Mouse (Mus musculus) midbrain, embryonic 14.5 days (tissue): Measurements from ENCODE around the gene Emilin3. TPM values are rescaled to one million over a fixed set of nuclear protein-coding genes. Genes with fewer than 3 reads are reported as not detected.

Source experiments
- ATAC-seq: fragments of 200-750 bp; cut with Nextera tagmentation; 2 replicates; pipeline ENCODE4 v1.8.0; 2017; ENCODE audit warnings: moderate number of reproducible peaks, moderate library complexity; ENCODE audit not compliant: low FRiP score, low TSS enrichment
- DNase-seq: peaks from one replicate; pipeline ENCODE4 v3.0.0-alpha.2; 2015
- H3K27ac ChIP-seq: fragments of 300-500 bp; sonication (generic); replicated peaks from 2 replicates; pipeline ENCODE4 v1.5.1; 2014; ENCODE audit warnings: mild to moderate bottlenecking, low read depth, low read length, moderate library complexity
- H3K27me3 ChIP-seq: fragments of 300-500 bp; sonication (generic); 2 replicates; pipeline ENCODE4 v1.6.1; 2014; ENCODE audit warnings: low read length, control low read depth, mixed read lengths; ENCODE audit not compliant: control insufficient read depth, insufficient read depth
- H3K36me3 ChIP-seq: fragments of 300-500 bp; sonication (generic); 2 replicates; pipeline ENCODE4 v1.6.1; 2014; ENCODE audit warnings: low read length, control low read depth; ENCODE audit not compliant: control insufficient read depth, insufficient read depth
- H3K4me1 ChIP-seq: fragments of 300-500 bp; sonication (generic); 2 replicates; pipeline ENCODE4 v1.6.1; 2014; ENCODE audit warnings: mild to moderate bottlenecking, antibody characterized with exemption, low read length, control low read depth; ENCODE audit not compliant: control insufficient read depth, insufficient read depth
- H3K4me2 ChIP-seq: fragments of 300-500 bp; sonication (generic); 2 replicates; pipeline ENCODE4 v1.6.1; 2014; ENCODE audit warnings: mild to moderate bottlenecking, low read length, moderate library complexity
- H3K4me3 ChIP-seq: fragments of 300-500 bp; sonication (generic); replicated peaks from 2 replicates; pipeline ENCODE4 v1.5.1; 2014; ENCODE audit warnings: low read depth, low read length
- H3K9ac ChIP-seq: fragments of 300-500 bp; sonication (generic); replicated peaks from 2 replicates; pipeline ENCODE4 v1.6.1; 2014; ENCODE audit warnings: mild to moderate bottlenecking, low read length, moderate library complexity
- H3K9me3 ChIP-seq: fragments of 300-500 bp; sonication (generic); 2 replicates; pipeline ENCODE4 v1.6.1; 2016; ENCODE audit warnings: low read length, control low read depth, mixed read lengths; ENCODE audit not compliant: control insufficient read depth
- WGBS: fragments of 180-500 bp; shearing (Covaris S2); extraction: QIAGEN DNeasy Blood & Tissue Kit; methylation state at CpG from one replicate; pipeline ENCODE4 v1.1.7; 2014; 5-methylcytosine and 5-hydroxymethylcytosine counted together
- polyA plus RNA-seq: library from polyadenylated mRNA; unstranded; fragments of >200 nt; fragmentation: Nextera tagmentation; extraction: Ambion mirVana; gene quantifications from 2 replicates; pipeline ENCODE4 v1.2.1, GENCODE M21; 2014

Gene Emilin3
- polyA plus RNA-seq, 1 experiment from 2014 or later, result 0.45 TPM

DNA sequence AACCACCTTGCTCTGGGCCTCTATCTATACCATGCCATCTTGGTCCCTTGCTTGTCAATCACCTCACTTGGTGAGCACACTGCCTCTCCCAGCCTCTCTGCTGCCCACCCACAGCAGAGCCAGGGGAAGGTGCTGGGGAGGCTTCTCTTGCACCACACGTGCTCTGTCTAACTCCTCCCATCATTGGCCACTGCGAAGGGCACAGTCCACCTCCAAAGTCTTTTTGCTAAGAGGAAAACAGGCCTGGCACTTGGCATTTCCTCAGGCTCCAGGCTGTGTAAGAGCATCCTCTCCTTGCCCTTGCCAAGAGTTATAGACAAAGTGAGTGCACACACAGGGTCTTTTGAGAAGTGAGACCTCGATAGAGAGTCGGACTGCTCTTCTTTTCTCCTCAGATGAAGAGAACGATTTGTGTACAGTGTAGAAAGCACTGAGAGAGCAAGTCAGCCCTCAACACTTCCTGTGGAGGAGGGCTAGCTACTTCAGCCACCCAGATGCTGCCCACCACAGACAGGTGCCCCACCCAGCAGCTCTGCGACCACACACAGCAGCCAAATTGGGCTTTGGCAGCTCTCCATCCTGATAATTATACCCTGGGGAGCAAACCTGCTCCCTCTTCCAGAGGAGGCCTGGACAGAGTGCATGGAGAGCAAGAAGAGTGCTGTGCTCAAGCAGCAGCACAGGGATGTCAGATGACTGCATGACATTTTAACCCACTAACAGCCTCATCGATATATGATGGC is 41.2 kb upstream of the Emilin3 start:
- ATAC-seq (no peak), DNase-seq (no peak)
- H3K27ac ChIP-seq, result peak overlapping the region; percentile 20; the same call in 1 of the 2 replicates
- 84% methylated on average over 7 of the region's 7 CpGs for WGBS
- no peak overlapping the region for H3K4me3 ChIP-seq
- H3K9ac ChIP-seq, result no peak overlapping the region
- H3K9me3 ChIP-seq, result no peaks in the 10 kb centered on the region
- H3K4me1 ChIP-seq, result no peaks in the 10 kb centered on the region
- no peaks in the 10 kb centered on the region for H3K27me3 ChIP-seq
- no peak overlapping the region for H3K4me2 ChIP-seq
- peaks cover 85% of the 10 kb centered on the region for H3K36me3 ChIP-seq

DNA sequence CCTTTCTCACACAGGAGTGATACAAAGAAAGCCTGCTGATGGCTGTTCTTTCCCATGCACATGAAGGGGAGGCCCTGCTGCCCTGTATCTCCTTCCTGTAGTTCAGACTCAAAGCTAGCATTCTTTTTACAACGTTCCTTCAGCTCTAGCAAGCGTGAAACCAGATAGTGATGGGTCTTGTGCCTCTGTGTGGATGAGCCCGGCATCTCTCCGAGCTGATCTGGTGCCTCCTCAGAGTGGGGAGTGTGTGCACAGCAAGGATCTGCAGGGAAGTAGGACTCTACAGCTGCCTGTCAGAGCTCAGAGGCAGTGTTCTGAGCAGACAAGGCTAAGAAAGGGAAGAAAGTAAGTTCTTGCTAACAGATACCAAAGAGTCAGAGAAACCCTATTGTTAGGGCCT is 39.5 kb upstream of the Emilin3 start:
- H3K4me2 ChIP-seq, result no peak overlapping the region
- no peak for ATAC-seq
- no peaks in the 10 kb centered on the region for H3K9me3 ChIP-seq
- WGBS, result 83% methylated on average over 4 of the region's 4 CpGs
- no peaks in the 10 kb centered on the region for H3K27me3 ChIP-seq
- H3K4me3 ChIP-seq, result no peak overlapping the region
- DNase-seq, result no peak
- H3K9ac ChIP-seq, result no peak overlapping the region
- H3K36me3 ChIP-seq, result peaks cover 88% of the 10 kb centered on the region
- H3K4me1 ChIP-seq, result no peaks in the 10 kb centered on the region
- no peak overlapping the region for H3K27ac ChIP-seq

DNA sequence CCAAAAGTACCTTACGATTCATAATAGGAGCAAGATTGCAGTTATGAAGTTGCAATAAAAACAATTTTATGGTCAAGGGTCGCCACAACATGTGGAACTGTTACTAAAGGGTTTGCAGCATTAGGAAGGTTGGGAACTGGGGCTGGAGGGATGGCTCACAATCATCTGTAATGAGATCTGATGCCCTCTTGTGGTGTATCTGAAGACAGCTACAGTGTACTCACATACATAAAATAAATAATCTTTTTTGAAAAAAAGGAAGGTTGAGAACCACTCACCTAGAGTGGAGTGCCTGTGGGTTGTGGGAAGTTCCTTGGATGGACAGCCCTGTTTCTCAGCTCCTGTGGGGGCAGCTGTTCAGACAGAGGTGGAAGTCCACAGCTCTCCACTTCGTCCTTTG is 30.3 kb upstream of the Emilin3 start:
- Histone ChIP-seq H3K4me2 (no peak overlapping the region), H3K27me3 (no peaks in the 10 kb centered on the region), H3K36me3 (peaks cover 19% of the 10 kb centered on the region; the same call in 1 of the 2 replicates), H3K4me1 (no peaks in the 10 kb centered on the region), H3K27ac (no peak overlapping the region), H3K9me3 (no peaks in the 10 kb centered on the region), H3K9ac (no peak overlapping the region), H3K4me3 (no peak overlapping the region)
- 68% methylated on average over 3 of the region's 3 CpGs for WGBS
- DNase-seq, result peak; percentile 44
- ATAC-seq, result no peak

DNA sequence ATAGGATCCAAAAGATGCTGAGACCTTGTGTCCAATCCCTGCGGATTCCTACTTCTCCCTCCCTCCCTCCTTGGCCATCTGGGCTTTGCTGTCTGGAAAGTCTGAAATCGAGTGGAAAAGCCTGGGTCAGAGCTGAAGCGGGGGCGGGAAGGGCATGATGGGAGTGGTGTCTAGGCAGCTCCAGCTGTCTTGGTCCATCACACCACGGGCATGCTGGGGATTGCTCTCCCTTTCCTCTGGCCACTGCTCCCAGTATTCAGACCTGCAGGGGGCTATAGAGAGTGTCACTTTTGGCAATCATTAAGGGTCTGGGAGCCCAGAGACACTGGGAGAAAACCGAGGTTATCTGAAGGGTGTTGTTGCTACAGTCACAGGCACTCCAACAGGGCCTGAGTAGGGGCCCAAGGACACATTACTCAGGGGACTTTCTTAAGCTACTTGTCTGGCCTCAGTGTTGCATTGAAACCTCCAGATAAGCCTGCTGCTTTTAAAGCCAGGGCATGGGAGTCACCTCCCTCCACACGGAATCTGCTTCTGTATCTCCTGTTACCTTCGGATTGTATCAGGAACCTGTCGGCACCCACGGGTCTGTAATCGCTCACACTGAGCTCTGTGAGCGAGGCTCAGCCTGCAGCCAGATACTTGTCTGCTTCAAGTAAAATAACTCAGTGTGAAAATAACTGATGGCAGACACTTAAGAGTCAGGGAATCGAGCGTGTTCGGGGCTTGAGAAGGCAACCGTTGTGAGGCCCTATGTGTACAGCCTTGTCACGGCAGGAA is 29.0 kb upstream of the Emilin3 start:
- 76% methylated on average over 17 of the region's 17 CpGs for WGBS

DNA sequence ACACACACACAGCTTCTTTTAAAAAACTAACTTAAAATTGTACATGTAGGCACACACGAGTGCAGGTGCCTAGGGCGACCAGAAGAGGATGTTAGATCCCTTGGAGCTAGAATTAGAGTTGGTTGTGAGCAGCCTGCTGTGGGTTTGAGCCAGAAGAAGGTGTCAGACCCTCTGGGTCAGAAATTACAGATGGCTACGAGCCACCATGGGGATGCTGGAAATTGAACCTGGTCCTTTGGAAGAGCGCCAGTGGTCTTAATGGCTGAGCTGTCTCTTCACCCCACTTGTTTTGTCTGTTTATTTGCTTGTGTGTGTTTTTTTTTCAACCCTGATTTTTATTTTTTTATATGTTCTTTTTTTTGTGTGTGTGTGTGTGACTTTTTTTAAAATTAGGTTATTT is 22.3 kb upstream of the Emilin3 start:
- Histone ChIP-seq H3K27me3 (no peaks in the 10 kb centered on the region), H3K4me3 (no peak overlapping the region), H3K36me3 (no peaks in the 10 kb centered on the region), H3K9me3 (no peaks in the 10 kb centered on the region), H3K4me2 (no peak overlapping the region), H3K27ac (no peak overlapping the region), H3K4me1 (no peaks in the 10 kb centered on the region), H3K9ac (no peak overlapping the region)
- WGBS, result 88% methylated on average over 4 of the region's 4 CpGs
- ATAC-seq (no peak), DNase-seq (no peak)

More for the DNA sequence above, 29.0 kb upstream of the Emilin3 start:
- H3K4me2 ChIP-seq, result no peak overlapping the region
- H3K4me1 ChIP-seq, result no peaks in the 10 kb centered on the region
- H3K9me3 ChIP-seq, result no peaks in the 10 kb centered on the region
- no peak overlapping the region for H3K9ac ChIP-seq
- no peak for DNase-seq
- H3K27me3 ChIP-seq, result no peaks in the 10 kb centered on the region
- H3K36me3 ChIP-seq, result peaks cover 12% of the 10 kb centered on the region; the same call in 1 of the 2 replicates
- H3K4me3 ChIP-seq, result no peak overlapping the region
- ATAC-seq, result no peak
- H3K27ac ChIP-seq, result no peak overlapping the region

DNA sequence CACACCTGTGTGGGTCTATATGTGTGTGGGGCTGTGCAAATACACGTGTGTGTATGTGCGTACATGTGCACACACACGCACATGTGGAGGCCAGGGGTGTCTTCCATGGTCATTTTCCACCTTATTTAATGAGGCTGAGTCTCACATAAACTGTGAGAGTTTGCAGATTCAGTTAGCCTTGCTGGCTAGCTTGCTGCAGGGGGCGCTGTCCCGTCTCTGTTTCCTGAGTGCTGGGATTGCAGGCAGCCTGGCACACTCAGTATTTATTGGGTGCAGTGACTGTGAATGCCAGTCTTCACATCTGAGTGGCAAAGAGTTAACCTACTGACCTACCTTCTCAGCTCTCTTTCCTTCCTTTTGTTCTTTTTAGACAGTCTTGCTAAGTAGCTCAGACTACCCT is 21.8 kb upstream of the Emilin3 start:
- Histone ChIP-seq H3K4me3 (no peak overlapping the region), H3K27ac (no peak overlapping the region)
- WGBS, result 64% methylated on average over 5 of the region's 5 CpGs

DNA sequence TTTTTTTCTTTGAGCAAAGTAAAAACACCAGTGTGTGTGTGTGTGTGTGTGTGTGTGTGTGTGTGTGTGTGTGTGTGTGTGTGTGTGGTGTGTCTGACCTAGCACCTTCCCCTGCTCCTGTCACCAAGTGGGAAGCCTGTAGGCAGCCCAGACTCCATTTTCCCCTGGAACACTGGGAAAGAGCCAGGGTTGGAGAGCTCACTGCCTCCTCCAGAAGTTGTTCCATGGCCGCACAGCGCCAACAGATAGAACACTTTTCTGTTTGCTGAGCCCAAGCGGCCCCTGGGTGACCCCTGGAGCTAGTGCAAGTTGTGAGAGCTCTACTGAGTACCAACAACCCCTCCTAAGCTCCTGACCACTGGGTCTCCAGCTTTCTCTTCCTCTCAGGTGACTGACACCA is 20.9 kb upstream of the Emilin3 start:
- H3K9me3 ChIP-seq, result no peaks in the 10 kb centered on the region
- no peak overlapping the region for H3K4me3 ChIP-seq
- H3K36me3 ChIP-seq, result no peaks in the 10 kb centered on the region
- H3K27ac ChIP-seq, result no peak overlapping the region
- DNase-seq (no peak), ATAC-seq (no peak)
- no peaks in the 10 kb centered on the region for H3K27me3 ChIP-seq
- H3K4me1 ChIP-seq, result no peaks in the 10 kb centered on the region
- 88% methylated on average over 3 of the region's 3 CpGs for WGBS
- H3K4me2 ChIP-seq, result no peak overlapping the region
- no peak overlapping the region for H3K9ac ChIP-seq

More for the DNA sequence above, 21.8 kb upstream of the Emilin3 start:
- Histone ChIP-seq H3K9me3 (no peaks in the 10 kb centered on the region), H3K4me2 (no peak overlapping the region), H3K36me3 (no peaks in the 10 kb centered on the region), H3K9ac (no peak overlapping the region), H3K4me1 (no peaks in the 10 kb centered on the region), H3K27me3 (no peaks in the 10 kb centered on the region)
- DNase-seq (no peak), ATAC-seq (no peak)

DNA sequence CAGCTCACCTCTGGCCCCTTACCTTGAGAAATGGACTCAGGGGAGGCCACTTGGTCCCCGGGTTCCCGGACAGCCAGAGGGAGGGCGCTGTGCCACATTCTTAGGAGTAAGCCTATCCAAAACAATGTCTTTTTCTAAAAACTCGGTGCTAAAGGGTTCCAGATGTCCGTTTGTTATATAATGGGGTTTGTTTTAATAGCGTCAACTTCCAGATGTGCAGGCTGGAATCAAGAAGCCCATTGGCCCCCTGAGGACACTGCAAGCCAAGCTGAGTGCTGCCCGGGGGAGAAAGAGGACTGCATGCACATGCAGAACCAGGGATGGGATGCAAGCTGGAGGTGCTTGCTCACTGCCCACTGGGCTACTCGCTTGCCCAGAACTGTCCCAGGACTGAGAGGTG is 20.2 kb upstream of the Emilin3 start:
- no peaks in the 10 kb centered on the region for H3K9me3 ChIP-seq
- no peak overlapping the region for H3K4me3 ChIP-seq
- H3K36me3 ChIP-seq, result no peaks in the 10 kb centered on the region
- DNase-seq (no peak), ATAC-seq (no peak)
- H3K4me2 ChIP-seq, result no peak overlapping the region
- no peak overlapping the region for H3K27ac ChIP-seq
- H3K27me3 ChIP-seq, result no peaks in the 10 kb centered on the region
- WGBS, result 87% methylated on average over 8 of the region's 8 CpGs
- H3K9ac ChIP-seq, result no peak overlapping the region
- no peaks in the 10 kb centered on the region for H3K4me1 ChIP-seq

DNA sequence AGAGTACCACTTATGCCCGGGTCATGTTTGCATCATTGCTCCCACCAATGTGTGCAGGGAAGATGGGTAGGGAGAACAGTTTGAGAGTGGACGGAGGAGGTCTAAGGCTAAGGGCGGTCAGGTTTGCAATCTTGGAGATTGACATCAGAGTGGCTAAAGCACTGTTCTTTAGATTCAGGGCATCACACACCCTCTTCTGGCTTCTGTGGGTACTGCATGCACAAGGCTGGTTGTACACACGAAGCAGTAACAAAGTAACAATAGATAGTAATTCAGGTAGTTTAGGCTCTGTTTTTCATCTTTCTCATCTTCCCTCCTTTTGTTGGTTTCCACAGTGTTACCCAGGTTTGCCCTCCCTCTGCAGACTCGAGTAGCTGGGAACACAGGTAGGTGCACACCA is 19.2 kb upstream of the Emilin3 start:
- Histone ChIP-seq H3K4me2 (no peak overlapping the region), H3K9ac (no peak overlapping the region), H3K27me3 (no peaks in the 10 kb centered on the region), H3K4me1 (no peaks in the 10 kb centered on the region), H3K27ac (no peak overlapping the region), H3K4me3 (no peak overlapping the region), H3K36me3 (no peaks in the 10 kb centered on the region), H3K9me3 (no peaks in the 10 kb centered on the region)
- ATAC-seq (no peak), DNase-seq (no peak)
- WGBS, result 92% methylated on average over 5 of the region's 5 CpGs
